Mouse (Mus musculus): Measurements from ENCODE around the gene Insl3. TPM values are rescaled to one million over a fixed set of nuclear protein-coding genes. Genes with fewer than 3 reads are reported as not detected.
A peak's percentile ranks its signal among the peaks of the same experiment; 100 is the strongest.

Gene Insl3
- polyA plus RNA-seq, 1 experiment from 2014 or later = 1.5 TPM

DNA sequence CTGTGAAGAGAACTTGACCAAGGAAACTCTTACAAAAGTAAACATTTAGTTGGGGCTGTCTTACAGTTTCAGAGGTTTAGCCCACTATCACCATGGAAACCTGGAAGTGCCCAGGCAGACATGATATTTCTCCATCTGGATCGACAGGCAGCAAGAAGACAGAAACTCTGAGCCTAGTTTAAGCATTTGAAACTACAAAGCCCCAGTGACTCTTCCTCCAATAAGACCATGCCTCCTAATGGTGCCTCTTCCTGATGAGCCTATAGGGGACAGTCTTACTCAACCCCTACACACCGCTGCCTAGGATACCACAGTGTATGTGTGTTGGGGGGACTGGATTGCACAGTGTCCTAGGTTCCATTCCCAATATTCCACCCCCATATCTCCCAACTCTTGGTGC lies 14.9 kb upstream of the Insl3 start:
- H3K9me3 ChIP-seq (ENCODE audit: control insufficient read depth, low read length) = no peaks in the 10 kb centered on the region
- H3K9ac ChIP-seq (ENCODE audit: low read depth, low read length) = no peak overlapping the region
- H3K27ac ChIP-seq (ENCODE audit: low read depth, low read length) = no peak overlapping the region
- H3K36me3 ChIP-seq (ENCODE audit: control insufficient read depth, insufficient read depth, low read length) = no peaks in the 10 kb centered on the region
- peaks cover 19% of the 10 kb centered on the region for H3K4me1 ChIP-seq (ENCODE audit: control insufficient read depth, insufficient read depth, low read depth, low read length)
- no peak overlapping the region for H3K4me2 ChIP-seq (ENCODE audit: low read length)
- H3K27me3 ChIP-seq (replicated peaks; ENCODE audit: control insufficient read depth, insufficient read depth, low read length) = peaks cover 18% of the 10 kb centered on the region
- H3K4me3 ChIP-seq (ENCODE audit: low read length) = no peak overlapping the region
- ATAC-seq = no peak
- WGBS = 71% methylated on average over 2 of the region's 2 CpGs

DNA sequence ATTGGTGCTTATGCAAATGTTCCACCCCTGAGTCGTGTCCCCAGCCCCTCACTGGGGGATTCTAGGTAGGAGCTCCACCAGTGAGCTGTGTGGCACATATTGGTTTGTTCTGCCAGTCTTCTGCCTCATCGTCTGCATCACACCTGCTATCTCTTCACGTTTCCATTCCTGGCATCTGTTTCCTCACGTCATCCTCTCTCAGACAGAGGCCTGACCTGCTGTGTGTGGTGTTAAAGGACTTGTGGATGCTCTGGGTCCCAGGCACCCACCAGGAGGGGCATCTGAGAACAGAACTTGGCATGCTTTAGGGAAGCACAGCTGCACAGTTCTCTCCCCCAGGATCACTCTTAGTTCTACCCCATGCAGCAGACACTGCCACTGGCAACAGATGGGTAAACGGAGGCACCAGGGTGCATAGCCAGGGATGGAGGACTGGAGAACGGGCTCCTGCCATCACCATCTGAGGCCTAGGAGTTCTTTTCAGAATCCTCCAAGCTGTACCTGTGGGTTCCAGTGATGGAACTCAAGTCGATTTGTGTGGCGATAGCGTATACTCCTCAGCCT lies 13.5 kb upstream of the Insl3 start:
- H3K9ac ChIP-seq (ENCODE audit: low read depth, low read length) = peak overlapping the region; percentile 87
- ATAC-seq = no peak
- H3K27ac ChIP-seq (ENCODE audit: low read depth, low read length) = peak overlapping the region; percentile 86
- H3K27me3 ChIP-seq (replicated peaks; ENCODE audit: control insufficient read depth, insufficient read depth, low read length) = peaks cover 28% of the 10 kb centered on the region
- peak overlapping the region; percentile 93 for H3K4me2 ChIP-seq (ENCODE audit: low read length)
- peaks cover 25% of the 10 kb centered on the region for H3K4me1 ChIP-seq (ENCODE audit: control insufficient read depth, insufficient read depth, low read depth, low read length)
- no peaks in the 10 kb centered on the region for H3K9me3 ChIP-seq (ENCODE audit: control insufficient read depth, low read length)
- WGBS = 27% methylated on average over 9 of the region's 9 CpGs
- peak overlapping the region; percentile 77 for H3K4me3 ChIP-seq (ENCODE audit: low read length)
- H3K36me3 ChIP-seq (ENCODE audit: control insufficient read depth, insufficient read depth, low read length) = no peaks in the 10 kb centered on the region

DNA sequence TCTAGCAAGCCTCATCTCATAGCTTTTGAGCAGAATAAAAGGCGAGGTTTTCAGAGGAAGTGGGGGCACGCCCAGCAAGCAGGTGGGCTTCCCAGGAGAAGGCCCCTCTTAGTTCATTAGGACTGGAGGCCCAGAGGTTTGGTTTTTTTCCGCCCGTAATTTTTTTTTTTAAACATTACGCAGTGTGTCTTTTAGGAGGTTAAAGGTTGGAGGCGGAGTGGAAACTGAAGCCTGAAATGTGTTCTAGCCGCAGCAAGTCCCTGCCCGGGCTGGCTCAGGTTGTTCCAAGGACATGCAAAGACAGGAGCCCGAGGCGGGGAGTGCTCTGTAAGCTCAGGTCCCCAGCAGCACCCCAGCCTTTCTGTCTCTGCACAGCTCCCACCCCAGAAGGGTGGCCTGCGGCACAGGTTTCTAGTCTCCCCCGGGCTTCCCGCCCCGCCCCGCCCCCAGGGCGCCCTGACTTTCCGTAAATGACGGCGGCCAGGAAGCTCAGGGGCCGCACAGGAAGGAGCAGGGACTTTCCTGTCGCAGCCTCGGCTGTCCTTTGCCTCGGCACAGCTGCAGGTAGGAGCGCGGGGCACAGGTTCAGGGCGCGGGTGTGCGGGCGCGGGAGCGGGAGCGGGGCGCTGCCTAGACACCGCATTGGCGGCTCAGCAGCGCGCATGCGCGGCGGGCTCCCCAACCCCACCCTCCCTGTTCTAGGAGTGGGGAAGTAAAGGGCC lies 12.8 kb upstream of the Insl3 start, which contains the start of gene Jak3:
TSS of gene Jak3 (plus strand) at position 277 of the 722 bp plus-strand sequence.
- no peaks in the 10 kb centered on the region for H3K36me3 ChIP-seq (ENCODE audit: control insufficient read depth, insufficient read depth, low read length)
- peak within 1 kb of the TSS; percentile 93 for H3K4me2 ChIP-seq (ENCODE audit: low read length)
- H3K4me3 ChIP-seq (ENCODE audit: low read length) = peak within 1 kb of the TSS; percentile 77
- peak; percentile 62 for ATAC-seq
- peak within 1 kb of the TSS; percentile 86 for H3K27ac ChIP-seq (ENCODE audit: low read depth, low read length)
- peaks cover 28% of the 10 kb centered on the region for H3K4me1 ChIP-seq (ENCODE audit: control insufficient read depth, insufficient read depth, low read depth, low read length)
- H3K9ac ChIP-seq (ENCODE audit: low read depth, low read length) = peak within 1 kb of the TSS; percentile 87
- H3K27me3 ChIP-seq (replicated peaks; ENCODE audit: control insufficient read depth, insufficient read depth, low read length) = peaks cover 34% of the 10 kb centered on the region
- no peaks in the 10 kb centered on the region for H3K9me3 ChIP-seq (ENCODE audit: control insufficient read depth, low read length)
- 3% methylated on average over 27 of the region's 40 CpGs for WGBS

DNA sequence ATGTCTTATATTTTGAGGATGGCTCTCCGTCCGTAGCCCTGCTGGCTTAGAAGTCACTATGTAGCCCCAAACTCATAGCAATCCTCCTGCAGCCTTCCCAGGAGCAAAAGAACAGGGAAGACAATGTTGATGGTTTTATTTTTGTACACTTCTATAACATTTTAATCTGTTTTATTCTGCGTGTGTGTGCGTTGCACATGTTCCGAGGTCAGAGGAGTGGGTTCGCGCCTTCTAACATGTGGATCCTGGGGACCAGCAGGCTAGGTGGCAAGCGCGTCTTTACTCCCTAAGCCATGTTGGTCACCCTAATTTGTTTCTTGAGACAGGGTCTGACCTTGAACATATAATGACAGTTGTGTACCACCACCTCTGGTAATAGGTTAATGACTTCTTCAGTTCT lies 12.2 kb upstream of the Insl3 start:
- peaks cover 40% of the 10 kb centered on the region for H3K27me3 ChIP-seq (replicated peaks; ENCODE audit: control insufficient read depth, insufficient read depth, low read length)
- no peaks in the 10 kb centered on the region for H3K36me3 ChIP-seq (ENCODE audit: control insufficient read depth, insufficient read depth, low read length)
- H3K4me1 ChIP-seq (ENCODE audit: control insufficient read depth, insufficient read depth, low read depth, low read length) = peaks cover 27% of the 10 kb centered on the region
- H3K4me3 ChIP-seq (ENCODE audit: low read length) = peak overlapping the region; percentile 77
- H3K4me2 ChIP-seq (ENCODE audit: low read length) = peak overlapping the region; percentile 93
- ATAC-seq = no peak
- 53% methylated on average over 9 of the region's 9 CpGs for WGBS
- H3K9me3 ChIP-seq (ENCODE audit: control insufficient read depth, low read length) = no peaks in the 10 kb centered on the region
- peak overlapping the region; percentile 87 for H3K9ac ChIP-seq (ENCODE audit: low read depth, low read length)
- H3K27ac ChIP-seq (ENCODE audit: low read depth, low read length) = no peak overlapping the region

DNA sequence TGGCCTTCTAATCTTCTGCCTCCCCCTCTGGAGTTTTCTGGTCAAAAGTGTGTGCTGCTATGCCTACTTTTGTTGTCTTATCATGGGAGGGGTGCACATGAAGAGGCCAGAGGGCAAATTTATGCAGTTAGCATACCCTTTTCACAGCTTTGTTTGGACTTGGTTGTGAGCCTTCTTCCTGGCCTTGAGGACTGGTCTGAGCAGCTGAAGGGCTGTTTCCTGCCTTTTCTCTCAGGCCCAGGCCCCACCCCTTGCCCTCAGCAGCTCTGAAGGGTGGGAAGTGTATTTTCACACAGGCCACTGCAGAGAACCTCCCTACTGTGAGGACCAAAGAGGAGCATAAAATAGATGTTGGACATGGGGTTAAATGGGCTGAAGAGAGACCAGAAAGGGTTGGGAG lies 11.5 kb upstream of the Insl3 start:
- Histone ChIP-seq H3K4me1 (ENCODE audit: control insufficient read depth, insufficient read depth, low read depth, low read length) (peaks cover 20% of the 10 kb centered on the region), H3K4me3 (ENCODE audit: low read length) (no peak overlapping the region), H3K27ac (ENCODE audit: low read depth, low read length) (no peak overlapping the region), H3K27me3 (replicated peaks; ENCODE audit: control insufficient read depth, insufficient read depth, low read length) (peaks cover 47% of the 10 kb centered on the region), H3K4me2 (ENCODE audit: low read length) (no peak overlapping the region; the same call in 1 of the 2 replicates), H3K36me3 (ENCODE audit: control insufficient read depth, insufficient read depth, low read length) (no peaks in the 10 kb centered on the region), H3K9ac (ENCODE audit: low read depth, low read length) (no peak overlapping the region), H3K9me3 (ENCODE audit: control insufficient read depth, low read length) (no peaks in the 10 kb centered on the region)
- ATAC-seq = no peak

DNA sequence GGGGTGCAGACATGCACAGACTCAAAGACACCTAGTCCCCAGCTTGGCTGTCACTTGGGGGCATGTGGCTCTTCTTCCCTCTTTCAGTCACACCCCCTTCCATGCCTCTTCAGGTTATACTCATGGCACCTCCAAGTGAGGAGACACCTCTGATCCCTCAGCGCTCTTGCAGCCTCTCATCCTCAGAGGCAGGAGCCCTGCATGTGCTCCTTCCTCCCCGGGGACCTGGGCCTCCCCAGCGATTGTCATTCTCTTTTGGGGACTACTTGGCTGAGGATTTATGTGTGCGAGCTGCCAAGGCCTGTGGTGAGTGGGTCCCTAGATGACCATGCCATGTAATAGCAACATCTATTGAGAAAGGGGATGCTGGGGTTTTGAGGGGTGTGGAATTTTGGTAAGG lies 10.8 kb upstream of the Insl3 start:
- Histone ChIP-seq H3K36me3 (ENCODE audit: control insufficient read depth, insufficient read depth, low read length) (no peaks in the 10 kb centered on the region), H3K27me3 (replicated peaks; ENCODE audit: control insufficient read depth, insufficient read depth, low read length) (peaks cover 54% of the 10 kb centered on the region), H3K9ac (ENCODE audit: low read depth, low read length) (no peak overlapping the region), H3K4me1 (ENCODE audit: control insufficient read depth, insufficient read depth, low read depth, low read length) (peaks cover 20% of the 10 kb centered on the region), H3K9me3 (ENCODE audit: control insufficient read depth, low read length) (no peaks in the 10 kb centered on the region), H3K4me2 (ENCODE audit: low read length) (no peak overlapping the region), H3K27ac (ENCODE audit: low read depth, low read length) (no peak overlapping the region), H3K4me3 (ENCODE audit: low read length) (no peak overlapping the region)
- 62% methylated on average over 4 of the region's 4 CpGs for WGBS
- no peak for ATAC-seq

DNA sequence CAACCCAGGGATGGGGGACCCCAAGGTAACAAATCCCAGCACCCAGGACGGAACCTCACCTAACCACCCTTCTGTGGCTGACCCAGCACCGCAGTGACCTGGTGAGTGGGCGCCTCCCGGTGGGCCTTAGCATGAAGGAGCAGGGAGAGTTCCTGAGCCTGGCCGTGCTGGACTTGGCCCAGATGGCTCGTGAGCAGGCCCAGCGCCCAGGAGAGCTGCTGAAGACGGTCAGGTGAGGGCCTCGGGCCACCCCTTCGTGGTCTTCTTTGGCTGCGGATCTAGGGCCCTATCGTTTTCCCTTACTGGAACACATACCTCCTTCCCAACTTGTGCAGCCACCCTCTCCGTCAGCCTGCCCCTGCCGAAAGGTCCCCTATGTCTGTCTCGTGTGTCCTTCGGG lies 9.9 kb upstream of the Insl3 start:
- H3K4me2 ChIP-seq (ENCODE audit: low read length) = peak overlapping the region; percentile 69
- ATAC-seq = no peak
- H3K36me3 ChIP-seq (ENCODE audit: control insufficient read depth, insufficient read depth, low read length) = no peaks in the 10 kb centered on the region
- H3K27me3 ChIP-seq (replicated peaks; ENCODE audit: control insufficient read depth, insufficient read depth, low read length) = peaks cover 63% of the 10 kb centered on the region
- H3K9ac ChIP-seq (ENCODE audit: low read depth, low read length) = peak overlapping the region; percentile 63
- WGBS = 17% methylated on average over 16 of the region's 16 CpGs
- H3K27ac ChIP-seq (ENCODE audit: low read depth, low read length) = no peak overlapping the region
- peaks cover 20% of the 10 kb centered on the region for H3K4me1 ChIP-seq (ENCODE audit: control insufficient read depth, insufficient read depth, low read depth, low read length)
- peak overlapping the region; percentile 42 for H3K4me3 ChIP-seq (ENCODE audit: low read length)
- H3K9me3 ChIP-seq (ENCODE audit: control insufficient read depth, low read length) = no peaks in the 10 kb centered on the region

DNA sequence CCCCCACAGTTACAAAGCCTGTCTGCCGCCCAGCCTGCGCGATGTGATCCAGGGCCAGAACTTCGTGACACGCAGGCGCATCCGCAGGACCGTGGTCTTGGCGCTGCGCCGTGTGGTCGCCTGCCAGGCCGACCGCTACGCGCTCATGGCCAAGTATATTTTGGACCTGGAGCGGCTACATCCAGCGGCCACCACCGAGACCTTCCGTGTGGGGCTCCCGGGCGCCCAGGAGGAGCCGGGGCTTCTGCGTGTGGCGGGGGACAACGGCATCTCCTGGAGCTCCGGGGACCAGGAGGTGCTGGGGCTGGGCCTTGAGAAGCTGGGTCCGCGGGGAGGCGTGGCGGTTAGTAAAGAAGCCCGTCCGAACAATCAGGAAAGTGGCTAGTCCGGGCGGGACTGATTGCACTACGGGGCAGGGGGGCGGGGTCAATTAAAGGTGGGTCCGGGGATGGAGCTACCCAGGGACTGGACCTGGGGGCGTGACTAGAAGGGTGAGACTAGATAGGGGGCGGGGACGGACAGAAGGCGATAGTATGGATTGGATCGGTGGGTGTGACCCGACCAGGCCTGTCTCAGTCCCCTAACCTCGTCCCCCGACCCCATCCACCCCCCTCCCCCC lies 9.4 kb upstream of the Insl3 start:
- H3K4me1 ChIP-seq (ENCODE audit: control insufficient read depth, insufficient read depth, low read depth, low read length) = peaks cover 20% of the 10 kb centered on the region
- H3K9me3 ChIP-seq (ENCODE audit: control insufficient read depth, low read length) = no peaks in the 10 kb centered on the region
- H3K4me3 ChIP-seq (ENCODE audit: low read length) = peak overlapping the region; percentile 42
- peak overlapping the region; percentile 69 for H3K4me2 ChIP-seq (ENCODE audit: low read length)
- no peak overlapping the region for H3K27ac ChIP-seq (ENCODE audit: low read depth, low read length)
- H3K9ac ChIP-seq (ENCODE audit: low read depth, low read length) = peak overlapping the region; percentile 63
- no peaks in the 10 kb centered on the region for H3K36me3 ChIP-seq (ENCODE audit: control insufficient read depth, insufficient read depth, low read length)
- 4% methylated on average over 43 of the region's 46 CpGs for WGBS
- H3K27me3 ChIP-seq (replicated peaks; ENCODE audit: control insufficient read depth, insufficient read depth, low read length) = peaks cover 64% of the 10 kb centered on the region
- ATAC-seq = no peak

DNA sequence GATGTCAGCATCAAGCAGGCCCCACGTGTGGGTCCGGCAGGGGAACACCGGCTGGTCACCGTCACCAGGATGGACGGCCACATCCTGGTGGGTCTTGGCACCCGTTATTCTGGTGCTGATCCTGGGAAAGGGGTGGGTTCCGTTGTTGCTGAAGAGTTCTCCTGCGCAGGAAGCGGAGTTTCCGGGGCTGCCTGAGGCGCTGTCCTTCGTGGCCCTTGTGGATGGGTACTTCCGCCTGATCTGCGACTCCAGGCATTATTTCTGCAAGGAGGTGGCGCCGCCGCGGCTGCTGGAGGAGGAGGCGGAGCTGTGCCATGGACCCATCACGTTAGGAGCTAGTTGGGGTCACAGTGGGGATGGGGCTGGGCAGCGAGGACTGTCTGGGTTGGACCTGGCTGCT lies 8.5 kb upstream of the Insl3 start:
- H3K4me2 ChIP-seq (ENCODE audit: low read length) = 0 out of 2 replicates have a peak overlapping the region, but pooled peaks have one; percentile 4
- H3K4me3 ChIP-seq (ENCODE audit: low read length) = no peak overlapping the region
- H3K36me3 ChIP-seq (ENCODE audit: control insufficient read depth, insufficient read depth, low read length) = no peaks in the 10 kb centered on the region
- no peaks in the 10 kb centered on the region for H3K9me3 ChIP-seq (ENCODE audit: control insufficient read depth, low read length)
- H3K27ac ChIP-seq (ENCODE audit: low read depth, low read length) = no peak overlapping the region
- peaks cover 20% of the 10 kb centered on the region for H3K4me1 ChIP-seq (ENCODE audit: control insufficient read depth, insufficient read depth, low read depth, low read length)
- WGBS = 10% methylated on average over 21 of the region's 21 CpGs
- H3K9ac ChIP-seq (ENCODE audit: low read depth, low read length) = no peak overlapping the region
- H3K27me3 ChIP-seq (replicated peaks; ENCODE audit: control insufficient read depth, insufficient read depth, low read length) = peaks cover 71% of the 10 kb centered on the region
- no peak for ATAC-seq

All from hindbrain, embryonic 16.5 days (tissue).